13 mouse cellular contexts compared by ENCODE assay signal in genomic region chr17:27804156-27804690, GRCm38 (mm10).
"Had no signal": no experiment of that assay in that cellular context is flagged by ENCODE, and none has a peak within 500 bp of the region (broad histone marks: within the 10 kb centered on the region; RNA-seq: fewer than 3 reads in every experiment).

No protein-coding gene starts in this region.

- ATAC-seq: intestine, embryonic 16.5 days had no signal

- H3K27me3 ChIP-seq: kidney, embryonic 15.5 days; limb, embryonic 15.5 days had no signal

- H3K4me3 ChIP-seq: kidney, embryonic 15.5 days; limb, embryonic 15.5 days; myocyte had no signal

- DNase-seq: kidney, postnatal 14 days; left cerebral cortex, postnatal 4 days; lung, postnatal 14 days; midbrain, embryonic 14.5 days; retina, postnatal 1 day; right cerebral cortex, postnatal 4 days; spleen, adult 18-20 months; thymus, adult 18-20 months; thymus, postnatal 14 days had no signal

- H3K27ac ChIP-seq: kidney, embryonic 15.5 days; limb, embryonic 15.5 days had no signal

- H3K36me3 ChIP-seq: kidney, embryonic 15.5 days; limb, embryonic 15.5 days had no signal

- H3K4me2 ChIP-seq: kidney, embryonic 15.5 days; limb, embryonic 15.5 days had no signal

- H3K9ac ChIP-seq: kidney, embryonic 15.5 days; limb, embryonic 15.5 days had no signal

- H3K9me3 ChIP-seq: kidney, embryonic 15.5 days; limb, embryonic 15.5 days had no signal
